Mouse (Mus musculus) heart, postnatal 36 days (tissue): ENCODE measurements around the gene Pttg1. TPM values are rescaled to one million over a fixed set of nuclear protein-coding genes. Genes with fewer than 3 reads are reported as not detected.

Experiments
- DNase-seq, 2 experiments: peaks; one replicate each; pipeline ENCODE4 v3.0.0; 2021 to 2022
- intact Hi-C: fragments of 180-260 bp; cut with DNase I; formaldehyde crosslinking; loops from one replicate; pipeline ENCODE4 v1.15.1; 2025
- total RNA-seq, 2 experiments: library from RNA; stranded (reverse); gene quantifications; 2 replicates each; pipeline ENCODE4 v1.2.3; 2021

Pttg1 gene
- total RNA-seq, result 10 to 100 TPM; 77.7 to 78.6 TPM

- peak; percentile 78 to 80 for DNase-seq
- intact Hi-C loops, result no loop called here
Measured at GRCm38 (mm10) chr11:43425824-43426413, at the start of gene Pttg1. Gene Pttg1, minus strand, starts transcription at chr11:43426251.

DNA sequence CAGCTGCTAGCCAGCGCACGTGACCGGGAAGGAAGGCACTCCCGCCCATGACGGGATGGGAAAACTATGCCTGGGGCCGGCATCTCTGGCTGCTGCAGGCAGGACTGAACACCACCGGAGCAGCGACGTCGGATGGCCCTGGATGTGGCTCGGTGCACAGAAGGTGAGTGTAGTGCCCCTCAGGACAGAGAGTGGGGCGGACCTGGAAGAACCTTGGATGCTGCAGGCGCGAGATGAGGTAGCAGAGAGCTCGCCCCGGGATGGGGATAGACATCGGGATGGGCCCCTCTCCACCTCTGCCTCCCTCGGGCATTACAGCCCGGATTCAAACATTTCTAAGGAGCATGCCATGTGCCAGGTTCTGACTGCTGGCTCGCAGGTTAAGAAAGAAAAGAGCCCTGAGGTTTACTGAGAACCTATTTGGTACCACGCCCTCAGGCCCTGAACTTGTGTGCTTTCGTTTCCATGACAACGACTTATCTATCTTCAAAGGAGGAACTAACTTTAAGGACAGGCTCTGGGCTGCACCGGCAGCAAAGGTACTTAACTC, 48.2 kb upstream of the Pttg1 start, which contains the start of gene C1qtnf2:
TSS of gene C1qtnf2 (plus strand) at position 52 of the 550 bp plus-strand sequence.
- intact Hi-C loops, result no loop called here
- DNase-seq, result peak; percentile 55 to 61

DNA sequence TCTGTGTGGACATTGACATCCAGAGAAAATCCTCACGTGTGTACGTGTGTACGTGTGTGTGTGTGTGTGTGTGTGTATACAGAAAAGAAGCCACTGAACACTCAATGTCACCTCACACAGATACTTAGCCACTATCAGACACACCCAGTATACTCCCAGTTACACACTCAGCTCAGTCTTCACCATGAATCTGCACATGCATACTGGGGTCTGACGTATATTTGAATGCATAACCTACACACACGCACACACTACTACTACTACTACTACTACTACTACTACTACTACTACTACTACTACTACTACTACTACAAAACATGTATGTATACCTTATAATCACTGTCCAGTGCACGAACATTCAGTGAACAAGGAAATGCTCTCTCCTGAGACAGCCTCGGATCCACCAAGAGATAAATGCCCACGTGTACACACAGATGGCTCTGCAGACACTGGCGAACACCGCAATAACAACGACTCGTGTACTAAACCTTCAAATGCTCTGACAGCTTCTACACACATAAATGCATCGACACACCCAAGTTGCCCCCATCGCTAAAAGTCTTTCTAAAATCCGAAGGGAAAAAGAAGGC, 47.7 kb upstream of the Pttg1 start:
- intact Hi-C loops, result no loop called here
- no peak for DNase-seq

DNA sequence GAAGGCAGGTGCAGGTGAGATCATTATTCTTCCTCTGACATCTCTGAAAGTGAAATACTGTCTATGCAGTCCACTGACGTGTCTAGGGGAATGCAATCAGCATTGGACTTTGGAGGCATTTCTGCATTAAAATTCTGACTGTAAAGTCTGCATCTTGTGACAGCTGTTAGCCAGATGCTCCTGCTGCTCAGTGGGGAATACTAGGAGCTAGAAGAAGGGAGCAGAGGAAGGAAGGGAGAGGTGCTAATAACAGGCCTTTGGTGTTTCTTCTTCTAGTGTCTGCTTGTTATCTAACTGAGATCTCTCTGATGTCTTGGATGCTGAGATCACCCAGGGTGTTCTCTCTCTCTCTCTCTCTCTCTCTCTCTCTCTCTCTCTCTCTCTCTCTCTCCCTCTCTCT, 47.1 kb upstream of the Pttg1 start:
- no peak for DNase-seq
- intact Hi-C loops, result no loop called here

GRCm38 (mm10) chr11:43470881-43471820, 45.1 kb upstream of the Pttg1 start:
- intact Hi-C loops, result no loop called here
- DNase-seq, result no peak

- no peak for DNase-seq
- intact Hi-C loops, result no loop called here
Measured at GRCm38 (mm10) chr11:43470118-43470517, 44.1 kb upstream of the Pttg1 start.

DNA sequence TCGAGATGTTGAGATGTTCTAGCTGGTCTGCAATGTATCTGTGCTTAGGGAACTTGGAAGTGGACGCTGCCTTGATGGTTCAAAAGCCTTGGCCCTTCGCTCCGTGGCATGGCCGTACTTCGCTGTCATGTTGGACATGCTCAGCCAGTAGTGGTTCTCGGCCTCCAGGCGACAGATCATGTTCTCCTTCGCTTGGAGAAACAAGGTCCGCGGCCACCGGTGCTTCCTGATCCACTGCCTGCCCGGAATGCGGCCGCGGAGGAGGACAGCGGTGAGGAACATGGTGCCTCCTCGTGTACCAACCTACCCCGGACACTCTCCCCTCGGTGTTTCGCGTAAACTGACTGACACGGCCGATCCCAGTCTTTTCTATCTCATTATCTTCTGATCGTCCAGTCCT, 37.2 kb upstream of the Pttg1 start:
- intact Hi-C loops, result no loop called here
- DNase-seq, result no peak

GRCm38 (mm10) chr11:43452266-43452665, 26.2 kb upstream of the Pttg1 start:
- intact Hi-C loops, result no loop called here
- DNase-seq, result no peak

- intact Hi-C loops, result no loop called here
- no peak for DNase-seq
Measured at GRCm38 (mm10) chr11:43451322-43451721, 25.3 kb upstream of the Pttg1 start.

GRCm38 (mm10) chr11:43449916-43450315, 23.9 kb upstream of the Pttg1 start:
- intact Hi-C loops, result no loop called here

GRCm38 (mm10) chr11:43443183-43443582, 17.1 kb upstream of the Pttg1 start:
- intact Hi-C loops, result no loop called here
- no peak for DNase-seq

More at GRCm38 (mm10) chr11:43449916-43450315, 23.9 kb upstream of the Pttg1 start:
- no peak for DNase-seq

DNA sequence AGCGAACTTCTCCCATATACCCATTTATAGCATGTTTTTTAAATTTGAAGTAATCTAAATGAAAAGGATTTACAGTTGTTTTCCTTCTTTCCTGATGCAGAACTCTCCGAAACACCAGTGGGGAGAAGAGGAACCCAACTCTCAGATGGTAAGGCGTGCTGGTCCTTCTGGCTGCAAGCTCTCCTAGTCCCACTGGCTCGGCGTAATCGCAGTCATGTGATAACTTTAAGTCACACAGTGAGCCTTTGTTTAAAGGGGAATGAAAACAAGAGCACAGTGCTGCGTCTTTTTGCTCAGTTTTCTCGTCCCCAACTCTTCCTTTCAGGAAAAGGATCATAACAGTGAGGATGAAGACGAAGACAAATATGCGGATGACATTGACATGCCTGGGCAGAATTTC, 15.1 kb upstream of the Pttg1 start:
- intact Hi-C loops, result no loop called here
- no peak for DNase-seq

GRCm38 (mm10) chr11:43434024-43434407, 8.0 kb upstream of the Pttg1 start:
- no peak for DNase-seq
- intact Hi-C loops, result no loop called here

- peak; percentile 71 to 82 for DNase-seq
- intact Hi-C loops, result no loop called here
Measured at GRCm38 (mm10) chr11:43433254-43434023, 7.4 kb upstream of the Pttg1 start, which contains the start of gene Slu7. Gene Slu7, plus strand, starts transcription at chr11:43433744.

DNA sequence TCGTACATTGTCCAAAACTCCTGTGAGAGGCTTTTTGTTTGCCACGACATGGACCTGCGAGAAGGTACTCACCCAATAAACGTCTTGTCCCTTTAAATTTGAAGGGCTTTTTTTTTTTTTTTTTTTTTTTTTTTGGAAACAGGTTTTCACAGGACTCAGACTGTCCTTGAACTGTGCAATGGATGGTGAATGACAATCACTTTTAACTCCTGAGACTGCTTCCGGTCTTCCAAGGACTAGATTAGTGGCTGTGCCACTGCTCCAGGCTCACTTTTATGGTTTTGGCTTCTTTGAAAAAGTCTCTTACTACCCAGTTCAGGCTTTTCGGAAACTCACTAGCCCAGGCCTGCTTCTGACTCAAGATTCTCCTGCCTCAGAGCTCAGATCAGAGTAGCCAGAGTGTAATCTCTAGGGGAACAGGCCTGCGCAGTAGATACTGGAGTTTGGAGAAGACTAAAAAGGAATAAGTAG, 398 bp upstream of the Pttg1 start:
- DNase-seq, result peak in 1 of 2 experiments; percentile 34
- intact Hi-C loops, result no loop called here

GRCm38 (mm10) chr11:43425166-43425709, 813 bp downstream of the Pttg1 start:
- intact Hi-C loops, result no loop called here
- no peak for DNase-seq

DNA sequence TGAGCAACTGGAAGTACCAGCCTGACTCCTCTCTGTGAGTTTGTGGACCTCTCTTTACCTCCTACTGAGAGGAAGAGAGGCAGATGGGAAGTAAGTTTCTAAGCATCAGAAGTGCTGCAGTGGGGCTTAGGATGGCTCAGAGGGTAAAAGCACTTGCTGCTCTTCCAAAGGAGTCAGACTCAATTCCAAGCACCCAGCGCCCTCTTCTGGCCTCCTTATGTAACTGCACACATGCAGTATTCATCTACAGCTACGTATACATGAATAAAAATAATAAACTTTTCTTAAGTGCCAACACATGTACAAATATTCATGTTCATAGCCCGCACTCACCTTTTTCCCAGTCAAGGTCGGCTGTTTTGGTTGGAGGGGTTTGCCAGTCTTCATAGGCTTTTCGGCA, 1.7 kb downstream of the Pttg1 start:
- intact Hi-C loops, result no loop called here

GRCm38 (mm10) chr11:43417201-43417600, 8.8 kb downstream of the Pttg1 start:
- intact Hi-C loops, result loop anchor here (10.0 kb wide), 1 partner anchor 202 kb away; no protein-coding TSS in a partner anchor
- DNase-seq, result no peak

More for the DNA sequence above, 1.7 kb downstream of the Pttg1 start:
- DNase-seq, result no peak

GRCm38 (mm10) chr11:43412771-43413451, 13.1 kb downstream of the Pttg1 start:
- intact Hi-C loops, result loop anchor here (5.0 to 10.0 kb wide), 2 partner anchors 61 to 198 kb away; no protein-coding TSS in a partner anchor

More at GRCm38 (mm10) chr11:43412771-43413451, 13.1 kb downstream of the Pttg1 start:
- peak; percentile 68 to 78 for DNase-seq
